Mouse (Mus musculus) megakaryocyte-erythroid progenitor cell, adult 5-6 weeks (primary cell): ENCODE results near the gene Vmn1r88. TPM values are rescaled to one million over a fixed set of nuclear protein-coding genes. Genes with fewer than 3 reads are reported as not detected.
A peak's percentile ranks its signal among the peaks of the same experiment; 100 is the strongest.

Experiments
- ATAC-seq: replicated peaks from 2 replicates; pipeline ENCODE4 v1.8.0; 2016; ENCODE audit warnings: mild to moderate bottlenecking, inconsistent platforms; ENCODE audit not compliant: severe bottlenecking, poor library complexity, low FRiP score, low TSS enrichment
- total RNA-seq, 2 experiments: library from RNA; stranded (forward) in 1 of 2; stranded (reverse) in 1 of 2; fragments of 200-1000, 215-1000 nt in 1 of 2; fragments of >200 nt in 1 of 2; fragmentation: Nextera tagmentation in 1 of 2; gene quantifications; 2 replicates each; pipeline ENCODE4 v1.2.3; 2014 to 2017

The Vmn1r88 gene
- 0.25 TPM in 1 of 2 replicates, not detected in the other for total RNA-seq (2014; fragmentation: Nextera tagmentation)
- not detected in 2 replicates for total RNA-seq (2017)

DNA sequence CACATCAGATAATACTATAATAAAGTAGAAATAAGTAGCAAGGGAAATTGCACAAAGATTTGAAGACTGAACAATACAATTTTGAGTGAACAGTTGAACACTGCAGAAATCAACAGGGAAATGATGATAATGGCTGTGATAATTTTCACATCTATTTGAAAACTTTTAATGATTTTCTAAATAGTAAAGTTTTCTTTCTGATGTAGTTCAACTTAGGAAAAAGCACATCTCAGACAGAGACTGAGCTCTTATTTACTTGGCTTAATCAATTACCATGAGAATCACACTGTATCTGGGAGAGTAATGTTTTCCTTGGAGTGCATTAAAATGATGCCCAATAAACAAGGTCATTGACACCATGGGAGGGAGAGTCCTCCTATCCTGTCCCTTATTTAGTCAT, at the start of gene Vmn1r88:
TSS of gene Vmn1r88 (plus strand) at position 301 of the 400 bp plus-strand sequence.
- ATAC-seq, result no peak

DNA sequence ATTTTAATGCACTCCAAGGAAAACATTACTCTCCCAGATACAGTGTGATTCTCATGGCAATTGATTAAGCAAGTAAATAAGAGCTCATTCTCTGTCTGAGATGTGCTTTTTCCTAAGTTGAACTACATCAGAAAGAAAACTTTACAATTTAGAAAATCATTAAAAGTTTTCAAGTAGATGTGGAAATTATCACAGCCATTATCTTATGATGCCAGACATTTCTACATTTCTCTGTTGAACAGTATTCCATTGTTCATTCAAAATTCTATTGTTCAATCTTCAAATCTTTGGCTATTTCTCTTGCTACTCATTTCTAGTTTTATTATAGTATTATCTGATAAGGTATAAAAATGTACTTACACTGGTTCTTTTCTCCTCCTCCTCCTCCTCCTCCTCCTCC, 39.6 kb upstream of the Vmn1r88 start, which contains the start of gene Vmn1r86:
TSS of gene Vmn1r86 (minus strand) at position 101 of the 400 bp plus-strand sequence.
- no peak for ATAC-seq

DNA sequence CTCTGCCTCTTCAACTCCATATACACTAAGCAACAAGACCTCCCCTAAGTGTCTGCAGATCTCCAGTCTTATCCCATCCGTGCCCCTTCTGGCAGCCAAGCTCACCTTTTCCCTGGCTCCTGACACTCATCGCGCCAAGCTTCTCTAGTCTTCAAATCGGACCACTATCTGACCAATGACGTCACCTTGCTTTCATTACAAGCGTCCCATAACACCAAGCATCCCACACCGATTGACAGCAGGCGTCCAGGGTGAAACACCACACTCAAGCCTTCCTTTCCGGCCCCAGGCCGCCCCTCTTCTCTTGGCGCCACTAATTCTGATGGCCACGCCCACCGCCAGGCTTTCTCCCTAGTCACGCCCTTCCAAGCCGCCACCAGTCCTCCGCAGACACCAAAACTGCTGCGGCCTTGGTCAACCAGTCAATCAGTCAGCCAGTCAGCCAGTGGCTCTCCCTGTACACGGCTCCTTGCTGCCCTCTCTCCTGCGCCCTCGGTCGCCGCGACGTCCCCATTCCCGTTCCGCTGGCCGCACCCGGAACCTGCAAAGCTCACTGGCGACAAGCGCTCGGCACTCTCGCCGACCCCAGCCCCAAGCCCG, 35.7 kb upstream of the Vmn1r88 start:
- peak; percentile 100 for ATAC-seq

DNA sequence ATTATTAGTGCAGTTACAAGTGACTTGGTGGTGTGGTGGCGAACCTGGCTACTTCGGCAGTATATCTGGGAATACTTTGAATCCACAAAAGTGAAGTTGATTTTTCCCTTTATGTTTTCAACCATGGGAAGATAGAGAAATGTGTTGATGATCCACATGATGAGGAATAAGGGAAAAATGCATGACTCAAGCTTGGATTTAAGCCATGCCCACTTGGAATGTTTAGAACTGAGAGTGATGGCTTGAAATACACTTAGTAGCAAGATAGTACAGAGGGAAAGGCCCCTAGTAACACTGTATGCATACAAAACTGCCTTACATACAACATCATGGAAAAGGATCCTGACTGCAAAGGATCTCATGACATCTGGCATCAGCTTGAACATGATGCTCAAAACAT, 27.5 kb upstream of the Vmn1r88 start:
- no peak for ATAC-seq

DNA sequence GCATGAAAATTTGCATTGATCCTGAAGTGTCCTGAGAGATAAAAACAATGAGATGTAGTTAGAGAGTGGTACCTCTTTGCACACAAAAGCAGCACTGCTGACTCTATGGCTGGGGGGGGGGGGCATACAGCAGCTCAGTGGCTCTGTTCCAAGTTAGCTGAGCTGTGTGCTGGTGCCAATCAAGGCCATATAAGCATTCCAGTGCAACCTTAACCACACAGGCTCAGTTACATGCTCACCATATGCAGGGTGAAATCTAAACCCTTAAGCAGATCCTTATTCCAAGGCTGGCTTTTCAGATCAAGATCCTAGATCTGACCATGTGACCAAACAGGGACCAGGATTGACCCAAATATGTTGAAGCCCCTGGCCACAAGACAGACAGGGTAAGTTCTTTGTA, 22.0 kb upstream of the Vmn1r88 start:
- no peak for ATAC-seq

DNA sequence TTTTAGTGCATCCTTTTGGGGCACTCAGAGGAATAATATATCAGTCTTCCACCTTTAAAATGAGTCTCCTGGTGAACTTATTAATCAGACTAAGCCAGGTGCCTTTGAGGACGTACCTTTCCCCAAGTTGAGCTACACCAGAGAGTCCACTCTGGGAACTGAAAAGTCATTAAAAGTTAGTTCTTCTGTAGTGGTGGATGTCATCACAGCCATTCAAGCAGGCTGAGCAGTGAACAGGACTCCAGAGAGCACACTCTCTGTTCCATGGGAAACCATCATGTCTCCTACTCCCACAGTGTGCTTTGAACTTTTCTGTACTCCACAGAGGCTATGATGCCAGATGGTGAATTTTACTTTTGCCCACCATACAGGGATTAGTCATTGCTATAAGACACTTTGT, 19.3 kb upstream of the Vmn1r88 start, which contains the start of gene Vmn1r87:
TSS of gene Vmn1r87 (minus strand) at position 101 of the 400 bp plus-strand sequence.
- ATAC-seq, result no peak

DNA sequence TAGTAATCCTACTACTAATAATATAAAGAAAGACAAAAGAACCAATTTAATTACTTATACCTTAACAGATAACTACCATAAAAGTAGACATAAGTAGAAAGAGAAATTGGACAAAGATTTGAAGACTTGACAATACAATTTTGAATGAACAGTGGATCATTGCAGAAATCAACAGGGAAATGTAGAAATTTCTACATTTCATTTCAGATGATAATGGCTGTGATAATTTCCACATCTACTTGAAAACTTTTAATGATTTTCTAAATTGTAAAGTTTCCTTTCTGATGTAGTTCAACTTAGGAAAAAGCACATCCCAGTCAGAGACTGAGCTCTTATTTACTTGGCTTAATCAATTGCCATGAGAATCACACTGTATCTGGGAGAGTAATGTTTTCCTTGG, 53.4 kb downstream of the Vmn1r88 start, which contains the start of gene Vmn1r89:
TSS of gene Vmn1r89 (plus strand) at position 301 of the 400 bp plus-strand sequence.
- ATAC-seq, result no peak

Other genes with a start within 250 kb of the Vmn1r88 start
- gene Rps5, start 237.3 kb upstream of the Vmn1r88 start, total RNA-seq (2014; fragmentation: Nextera tagmentation), result 3,241 and 3,814 TPM in 2 replicates
- gene Rps5, start 237.3 kb upstream of the Vmn1r88 start, total RNA-seq (2017), result 1,950 and 2,335 TPM in 2 replicates
- gene Rnf225, start 232.2 kb upstream of the Vmn1r88 start, total RNA-seq (2014; fragmentation: Nextera tagmentation), result 0.77 and 1.2 TPM in 2 replicates
- 1.6 TPM in 1 of 2 replicates, not detected in the other for gene Rnf225, start 232.2 kb upstream of the Vmn1r88 start, total RNA-seq (2017)
- 3.7 and 4.3 TPM in 2 replicates for gene Zfp324, start 193.7 kb upstream of the Vmn1r88 start, total RNA-seq (2014; fragmentation: Nextera tagmentation)
- gene Zfp324, start 193.7 kb upstream of the Vmn1r88 start, total RNA-seq (2017), result 3.1 and 7.7 TPM in 2 replicates
- gene Zfp446, start 181.7 kb upstream of the Vmn1r88 start, total RNA-seq (2014; fragmentation: Nextera tagmentation), result 6.1 and 9.0 TPM in 2 replicates
- gene Zfp446, start 181.7 kb upstream of the Vmn1r88 start, total RNA-seq (2017), result 1.6 and 1.9 TPM in 2 replicates
- gene Slc27a5, start 161.4 kb upstream of the Vmn1r88 start, total RNA-seq (2014; fragmentation: Nextera tagmentation), result not detected in 2 replicates
- gene Slc27a5, start 161.4 kb upstream of the Vmn1r88 start, total RNA-seq (2017), result not detected in 2 replicates
- gene Trim28, start 160.5 kb upstream of the Vmn1r88 start, total RNA-seq (2014; fragmentation: Nextera tagmentation), result 654 and 831 TPM in 2 replicates
- gene Trim28, start 160.5 kb upstream of the Vmn1r88 start, total RNA-seq (2017), result 556 and 566 TPM in 2 replicates
- gene Zbtb45, start 149.5 kb upstream of the Vmn1r88 start, total RNA-seq (2014; fragmentation: Nextera tagmentation), result 14.0 and 30.8 TPM in 2 replicates
- gene Zbtb45, start 149.5 kb upstream of the Vmn1r88 start, total RNA-seq (2017), result 5.1 and 9.2 TPM in 2 replicates
- gene Chmp2a, start 124.8 kb upstream of the Vmn1r88 start, total RNA-seq (2014; fragmentation: Nextera tagmentation), result 159 and 192 TPM in 2 replicates
- 142 and 150 TPM in 2 replicates for gene Chmp2a, start 124.8 kb upstream of the Vmn1r88 start, total RNA-seq (2017)
- gene Ube2m, start 121.3 kb upstream of the Vmn1r88 start, total RNA-seq (2014; fragmentation: Nextera tagmentation), result 222 and 267 TPM in 2 replicates
- gene Ube2m, start 121.3 kb upstream of the Vmn1r88 start, total RNA-seq (2017), result 106 and 110 TPM in 2 replicates
- 0.62 and 3.9 TPM in 2 replicates for gene Mzf1, start 104.8 kb upstream of the Vmn1r88 start, total RNA-seq (2014; fragmentation: Nextera tagmentation)
- gene Mzf1, start 104.8 kb upstream of the Vmn1r88 start, total RNA-seq (2017), result 0.47 and 1.3 TPM in 2 replicates
- gene Vmn1r85, start 64.4 kb upstream of the Vmn1r88 start, total RNA-seq (2014; fragmentation: Nextera tagmentation), result not detected in 2 replicates
- gene Vmn1r85, start 64.4 kb upstream of the Vmn1r88 start, total RNA-seq (2017), result not detected in 2 replicates
- not detected in 2 replicates for gene Vmn1r86, start 39.7 kb upstream of the Vmn1r88 start, total RNA-seq (2014; fragmentation: Nextera tagmentation)
- gene Vmn1r86, start 39.7 kb upstream of the Vmn1r88 start, total RNA-seq (2017), result not detected in 2 replicates
- not detected in 2 replicates for gene Vmn1r87, start 19.4 kb upstream of the Vmn1r88 start, total RNA-seq (2014; fragmentation: Nextera tagmentation)
- not detected in 2 replicates for gene Vmn1r87, start 19.4 kb upstream of the Vmn1r88 start, total RNA-seq (2017)
- not detected in 2 replicates for gene Vmn1r89, start 53.5 kb downstream of the Vmn1r88 start, total RNA-seq (2014; fragmentation: Nextera tagmentation)
- not detected in 2 replicates for gene Vmn1r89, start 53.5 kb downstream of the Vmn1r88 start, total RNA-seq (2017)
- gene Lig1, start 117.7 kb downstream of the Vmn1r88 start, total RNA-seq (2014; fragmentation: Nextera tagmentation), result 164 and 210 TPM in 2 replicates
- 125 and 135 TPM in 2 replicates for gene Lig1, start 117.7 kb downstream of the Vmn1r88 start, total RNA-seq (2017)
- gene Zswim9, start 119.2 kb downstream of the Vmn1r88 start, total RNA-seq (2014; fragmentation: Nextera tagmentation), result 5.9 and 6.3 TPM in 2 replicates
- gene Zswim9, start 119.2 kb downstream of the Vmn1r88 start, total RNA-seq (2017), result 1.7 and 5.9 TPM in 2 replicates
- 10.9 and 11.4 TPM in 2 replicates for gene Pla2g4c, start 165.1 kb downstream of the Vmn1r88 start, total RNA-seq (2014; fragmentation: Nextera tagmentation)
- 11.5 and 13.6 TPM in 2 replicates for gene Pla2g4c, start 165.1 kb downstream of the Vmn1r88 start, total RNA-seq (2017)
- gene Cabp5, start 238.6 kb downstream of the Vmn1r88 start, total RNA-seq (2014; fragmentation: Nextera tagmentation), result not detected in 2 replicates
- gene Cabp5, start 238.6 kb downstream of the Vmn1r88 start, total RNA-seq (2017), result not detected in 2 replicates